Mouse (Mus musculus) layer of hippocampus, adult 9-11 months (tissue): ENCODE results near the gene Pcsk5.
A peak's percentile ranks its signal among the peaks of the same experiment; 100 is the strongest.

Source experiments
- DNase-seq: peaks from one replicate; pipeline ENCODE4 v3.0.0; 2022

The Pcsk5 gene

GRCm38 (mm10) chr19:17471196-17471595, 366.2 kb downstream of the Pcsk5 start:
- DNase-seq = no peak

GRCm38 (mm10) chr19:17467556-17468211, 369.7 kb downstream of the Pcsk5 start:
- peak; percentile 37 for DNase-seq

GRCm38 (mm10) chr19:17452001-17452400, 385.4 kb downstream of the Pcsk5 start:
- DNase-seq = no peak

GRCm38 (mm10) chr19:17443581-17443980, 393.9 kb downstream of the Pcsk5 start:
- DNase-seq = no peak

GRCm38 (mm10) chr19:17439476-17440189, 397.8 kb downstream of the Pcsk5 start:
- DNase-seq = no peak

GRCm38 (mm10) chr19:17436651-17437050, 400.8 kb downstream of the Pcsk5 start:
- no peak for DNase-seq

- no peak for DNase-seq
These were observed 408.9 kb downstream of the Pcsk5 start for GRCm38 (mm10) chr19:17428561-17428914.

- DNase-seq = no peak
These were observed 409.4 kb downstream of the Pcsk5 start for GRCm38 (mm10) chr19:17427824-17428560.

- DNase-seq = no peak
These were observed 414.1 kb downstream of the Pcsk5 start for GRCm38 (mm10) chr19:17423306-17423705.

- no peak for DNase-seq
These were observed 419.6 kb downstream of the Pcsk5 start for GRCm38 (mm10) chr19:17417855-17418254.

GRCm38 (mm10) chr19:17412915-17413459, 424.4 kb downstream of the Pcsk5 start:
- DNase-seq = no peak

GRCm38 (mm10) chr19:17410465-17411065, 426.9 kb downstream of the Pcsk5 start:
- DNase-seq = no peak

GRCm38 (mm10) chr19:17409351-17409750, 428.1 kb downstream of the Pcsk5 start:
- no peak for DNase-seq

GRCm38 (mm10) chr19:17408591-17408990, 428.8 kb downstream of the Pcsk5 start:
- DNase-seq = no peak

GRCm38 (mm10) chr19:17406823-17407222, 430.6 kb downstream of the Pcsk5 start:
- DNase-seq = no peak

GRCm38 (mm10) chr19:17403175-17403574, 434.3 kb downstream of the Pcsk5 start:
- no peak for DNase-seq

GRCm38 (mm10) chr19:17400571-17400970, 436.9 kb downstream of the Pcsk5 start:
- DNase-seq = no peak

- DNase-seq = no peak
These were observed 437.5 kb downstream of the Pcsk5 start for GRCm38 (mm10) chr19:17399965-17400364.

- no peak for DNase-seq
These were observed 439.5 kb downstream of the Pcsk5 start for GRCm38 (mm10) chr19:17397922-17398321.

GRCm38 (mm10) chr19:17396802-17397201, 440.6 kb downstream of the Pcsk5 start:
- DNase-seq = no peak

GRCm38 (mm10) chr19:17393841-17394591, 443.4 kb downstream of the Pcsk5 start, which contains the start of gene Rfk:
Gene Rfk, plus strand, starts transcription at chr19:17394043.
- DNase-seq = peak; percentile 91

GRCm38 (mm10) chr19:17392866-17393265, 444.6 kb downstream of the Pcsk5 start:
- no peak for DNase-seq
